ENCODE assay signal across 38 mouse cellular contexts in genomic region chr1:74318711-74319110, GRCm38 (mm10). TPM values are rescaled to one million over a fixed set of nuclear protein-coding genes. Genes with fewer than 3 reads are reported as not detected.
"Had no signal": no experiment of that assay in that cellular context is flagged by ENCODE, and none has a peak within 500 bp of the region (broad histone marks: within the 10 kb centered on the region; RNA-seq: fewer than 3 reads in every experiment).

No protein-coding gene starts in this region.

- H3K36me3 ChIP-seq: limb, embryonic 10.5 days; limb, embryonic 12.5 days; limb, embryonic 13.5 days; limb, embryonic 15.5 days; liver, embryonic 12.5 days; liver, embryonic 13.5 days; liver, embryonic 15.5 days; lung, embryonic 15.5 days; midbrain, embryonic 10.5 days; midbrain, embryonic 12.5 days; midbrain, embryonic 13.5 days; midbrain, embryonic 15.5 days; neural tube, embryonic 12.5 days had no signal

- H3K27me3 ChIP-seq: limb, embryonic 12.5 days; limb, embryonic 13.5 days; limb, embryonic 15.5 days; liver, embryonic 12.5 days; liver, embryonic 13.5 days; liver, embryonic 15.5 days; lung, embryonic 15.5 days; midbrain, embryonic 12.5 days; midbrain, embryonic 13.5 days; midbrain, embryonic 15.5 days; neural tube, embryonic 12.5 days had no signal

- H3K4me3 ChIP-seq: limb, embryonic 10.5 days; limb, embryonic 12.5 days; limb, embryonic 13.5 days; limb, embryonic 15.5 days; liver, embryonic 12.5 days; liver, embryonic 13.5 days; liver, embryonic 15.5 days; lung, embryonic 15.5 days; megakaryocyte, embryonic 14.5 days; midbrain, embryonic 10.5 days; midbrain, embryonic 12.5 days; midbrain, embryonic 13.5 days; midbrain, embryonic 15.5 days; myocyte; neural tube, embryonic 12.5 days had no signal

- H3K27ac ChIP-seq: limb, embryonic 12.5 days; limb, embryonic 13.5 days; limb, embryonic 15.5 days; liver, embryonic 12.5 days; liver, embryonic 13.5 days; liver, embryonic 14.5 days; liver, embryonic 15.5 days; lung, embryonic 15.5 days; macrophage; midbrain, embryonic 10.5 days; midbrain, embryonic 12.5 days; midbrain, embryonic 13.5 days; midbrain, embryonic 15.5 days; neural tube, embryonic 12.5 days had no signal

- DNase-seq: left cerebral cortex, postnatal 4 days; liver, embryonic 13.5 days; liver, postnatal 0 days; lung, adult 18-20 months; lung, adult 2 months; lung, embryonic 14.5 days; lung, postnatal 10 days; lung, postnatal 14 days; lung, postnatal 36 days; lung, postnatal 4 days; midbrain, embryonic 14.5 days had no signal

- H3K4me1 ChIP-seq: limb, embryonic 13.5 days; liver, embryonic 12.5 days; midbrain, embryonic 10.5 days; midbrain, embryonic 13.5 days; midbrain, embryonic 15.5 days had no signal

- H3K9ac ChIP-seq: limb, embryonic 12.5 days; limb, embryonic 13.5 days; limb, embryonic 15.5 days; liver, embryonic 12.5 days; liver, embryonic 13.5 days; liver, embryonic 14.5 days; liver, embryonic 15.5 days; liver, postnatal 0 days; lung, embryonic 14.5 days; lung, embryonic 15.5 days; midbrain, embryonic 12.5 days; midbrain, embryonic 13.5 days; midbrain, embryonic 15.5 days; neural tube, embryonic 12.5 days had no signal

RNA-seq across cellular contexts. Expression of gene Gpbar1, which starts 40.4 kb away (rescaled TPM):
- total RNA-seq: left cerebral cortex, adult 8-10 months; left cerebral cortex, postnatal 10 days; left cerebral cortex, postnatal 14 days; left cerebral cortex, postnatal 25 days; left cerebral cortex, postnatal 36 days; left cerebral cortex, postnatal 4 days; megakaryocyte progenitor cell, adult 5-6 weeks; megakaryocyte, adult 5-6 weeks; midbrain, postnatal 0 days; monocyte, adult 5-6 weeks had no signal
- polyA plus RNA-seq: macrophage; midbrain, embryonic 11.5 days; midbrain, embryonic 12.5 days; midbrain, postnatal 0 days; neural tube, embryonic 12.5 days had no signal

RNA-seq across cellular contexts. Expression of gene Catip, which starts 43.2 kb away (rescaled TPM):
- total RNA-seq: megakaryocyte-erythroid progenitor cell, adult 5-6 weeks had no signal
- polyA plus RNA-seq: liver, embryonic 15.5 days; liver, postnatal 0 days had no signal
